Mouse (Mus musculus) liver, adult 2 months (tissue): Measurements from ENCODE around the gene Abcb9.

ENCODE experiments used
- CTCF ChIP-seq: fragments of 200-500 bp; IDR thresholded peaks from 2 replicates; pipeline ENCODE4 v1.5.1; 2011; ENCODE audit warnings: low read depth, low read length, control low read depth
- POLR2A ChIP-seq: fragments of 200-500 bp; IDR thresholded peaks from 2 replicates; pipeline ENCODE4 v1.6.1; 2011; ENCODE audit warnings: low read length, control low read depth; ENCODE audit not compliant: insufficient read depth; ENCODE audit errors: extremely low read depth

DNA sequence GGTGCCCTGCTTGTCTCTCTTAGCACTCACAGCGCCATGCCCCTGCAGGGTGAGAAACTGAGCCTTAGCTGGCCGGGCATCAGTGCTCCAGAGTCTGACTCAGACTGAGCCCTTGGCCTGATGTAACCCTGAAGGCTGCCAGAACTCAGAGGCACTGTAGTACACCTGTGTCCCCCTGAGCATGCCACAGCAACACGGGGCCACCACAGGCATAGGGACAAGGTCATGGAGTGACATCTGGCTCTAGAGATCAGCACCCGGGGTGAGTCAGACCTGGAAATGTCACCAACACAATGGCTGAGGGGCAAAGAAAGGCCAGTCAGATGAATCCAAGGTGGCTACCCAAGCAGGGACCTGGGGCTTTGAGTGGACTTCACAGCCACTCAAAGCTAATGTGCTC lies 8.7 kb downstream of the Abcb9 start:
- TF ChIP-seq CTCF: no peak
- TF ChIP-seq POLR2A: no peak
